Mouse (Mus musculus) lung, postnatal 25 days (tissue): Measurements from ENCODE around the gene Spata9.

ENCODE experiments used
- DNase-seq: peaks from one replicate; pipeline ENCODE4 v3.0.0; 2022; ENCODE audit warnings: low spot score

The Spata9 gene

GRCm38 (mm10) chr13:75992169-75993028, 25.4 kb downstream of the Spata9 start:
- peak; percentile 7 for DNase-seq

- no peak for DNase-seq
Observed at GRCm38 (mm10) chr13:76003272-76003671, 36.3 kb downstream of the Spata9 start.

GRCm38 (mm10) chr13:76014511-76014910, 47.6 kb downstream of the Spata9 start:
- DNase-seq: no peak

- no peak for DNase-seq
Observed at GRCm38 (mm10) chr13:76017465-76017864, 50.5 kb downstream of the Spata9 start.

- DNase-seq: peak; percentile 97
Observed at GRCm38 (mm10) chr13:76017974-76018843, 51.3 kb downstream of the Spata9 start, which contains the start of gene Rfesd. Rfesd (minus strand) TSS chr13:76018719.

- DNase-seq: no peak
Observed at GRCm38 (mm10) chr13:76018844-76019400, 52.0 kb downstream of the Spata9 start.

GRCm38 (mm10) chr13:76021782-76022181, 54.8 kb downstream of the Spata9 start:
- DNase-seq: no peak

GRCm38 (mm10) chr13:76024588-76024987, 57.6 kb downstream of the Spata9 start:
- DNase-seq: no peak

GRCm38 (mm10) chr13:76042455-76042854, 75.5 kb downstream of the Spata9 start:
- no peak for DNase-seq

- no peak for DNase-seq
Observed at GRCm38 (mm10) chr13:76044971-76045370, 78.0 kb downstream of the Spata9 start.
